Mouse (Mus musculus) leukemia stem cell, adult 10-12 weeks (primary cell): ENCODE measurements around the gene Epsti1. TPM values are rescaled to one million over a fixed set of nuclear protein-coding genes. Genes with fewer than 3 reads are reported as not detected.

Experiments
- polyA plus RNA-seq: library from polyadenylated mRNA; stranded (reverse); fragments of >175 nt; gene quantifications from 2 replicates; pipeline ENCODE4 v1.2.3, GENCODE M21; 2012; ENCODE audit warnings: low replicate concordance

Epsti1 gene
- polyA plus RNA-seq = 6.3 and 22.9 TPM in 2 replicates

DNA sequence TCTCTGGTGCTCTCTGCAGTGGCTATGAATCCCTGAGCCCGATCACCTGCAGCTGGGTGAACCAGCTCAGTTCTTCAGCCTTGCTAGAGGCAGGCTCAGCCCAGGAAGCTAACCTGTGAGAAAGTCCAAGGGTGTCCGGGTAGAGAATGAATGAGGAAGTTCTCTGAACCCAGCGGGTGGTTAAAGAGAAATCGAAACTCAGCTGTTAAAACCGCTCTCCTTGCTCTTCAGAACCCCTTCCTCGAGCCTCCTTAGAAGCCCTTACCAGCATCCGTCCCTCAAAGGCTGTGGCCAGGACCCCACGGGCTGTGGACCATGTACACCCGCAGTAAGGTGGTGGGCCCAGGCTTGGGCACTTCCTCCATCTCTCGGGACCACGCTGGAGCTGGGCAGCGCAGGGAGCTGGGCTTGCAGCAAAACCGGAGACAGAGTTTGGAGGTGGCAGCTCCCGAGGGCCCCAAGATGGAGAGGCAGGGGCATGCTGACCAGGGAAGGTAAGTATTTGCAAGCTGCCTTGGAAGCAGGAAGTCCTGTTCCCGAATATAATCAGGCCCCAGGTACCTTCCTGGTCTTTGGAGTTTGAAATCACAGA lies at the start of gene Epsti1:
Gene Epsti1, plus strand, starts transcription at position 69 of the 592 bp plus-strand sequence.

GRCm38 (mm10) chr14:77874304-77875241 lies 29.5 kb upstream of the Epsti1 start, which contains the start of gene Dnajc15:
TSS of gene Dnajc15 (minus strand) at chr14:77875125.

Other genes with a start within 250 kb of the Epsti1 start
- gene Dnajc15, start 29.1 kb upstream of the Epsti1 start, polyA plus RNA-seq = 11.8 and 15.2 TPM in 2 replicates
- not detected in 2 replicates for gene Fam216b, start 184.8 kb downstream of the Epsti1 start, polyA plus RNA-seq